Mouse (Mus musculus) liver (tissue): ENCODE measurements around the gene Stk39.

Experiments used
- DNase-seq: peaks from one replicate; pipeline ENCODE4 v3.0.0-alpha.2; 2020; ENCODE audit warnings: mixed read lengths

Gene Stk39

DNA sequence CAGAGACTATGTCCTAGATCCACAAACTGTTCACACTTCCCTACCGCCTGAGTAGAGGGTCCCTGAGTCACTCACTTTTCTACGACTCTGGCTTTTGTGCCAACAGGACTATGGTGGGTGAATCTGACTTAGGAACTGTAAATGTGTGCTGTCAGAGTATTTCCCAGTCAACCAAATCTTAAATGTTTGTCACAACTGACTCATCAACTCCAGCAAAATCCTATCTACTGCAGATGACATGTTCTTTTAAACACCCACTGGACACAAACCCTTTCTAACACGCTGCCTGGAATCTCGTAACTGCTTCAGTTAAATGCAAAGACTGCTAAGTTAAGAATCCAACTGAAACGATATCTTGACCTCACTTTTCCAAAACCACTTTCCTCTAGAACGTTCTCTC, 135.2 kb downstream of the Stk39 start:
- DNase-seq = no peak

GRCm38 (mm10) chr2:68334945-68335344, 137.1 kb downstream of the Stk39 start:
- DNase-seq = no peak

DNA sequence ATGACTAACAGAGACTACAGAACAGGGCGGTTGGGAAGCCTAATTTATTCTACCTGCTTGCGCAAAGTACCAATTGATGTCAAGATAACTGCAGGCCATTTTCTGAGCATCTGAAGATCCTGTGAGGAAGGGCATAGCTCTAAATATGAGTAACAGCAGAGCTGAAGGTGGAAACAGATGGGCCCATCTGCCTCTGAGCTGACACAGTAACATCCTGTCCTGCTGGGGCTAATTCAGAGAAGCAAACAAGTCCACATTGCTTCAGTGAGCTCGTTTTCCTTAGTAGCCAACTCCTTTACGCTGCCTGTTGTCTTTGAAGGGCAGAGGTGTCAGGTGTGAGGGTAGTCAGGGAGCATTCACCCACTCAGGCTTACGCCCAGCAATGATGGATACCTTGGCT, 146.8 kb downstream of the Stk39 start:
- no peak for DNase-seq

DNA sequence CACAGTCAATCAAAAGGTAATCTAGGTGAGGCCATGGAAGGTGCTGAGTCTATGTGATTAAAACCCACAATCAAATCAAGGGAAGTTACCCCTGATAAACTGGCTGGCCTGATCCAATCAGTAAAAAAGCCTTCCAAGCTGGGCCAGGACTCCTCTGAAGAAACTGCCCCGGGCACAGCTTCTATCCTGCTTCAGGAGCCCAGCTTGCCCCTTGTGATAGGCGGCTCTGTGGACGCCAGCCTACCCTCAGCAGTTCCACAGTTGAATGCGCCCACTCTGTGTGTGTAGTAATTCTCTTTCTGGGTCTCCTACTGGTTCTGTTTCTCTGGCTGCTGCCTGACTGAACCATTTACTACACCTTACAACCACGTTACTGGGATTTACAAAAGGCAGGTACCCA, 150.8 kb downstream of the Stk39 start:
- DNase-seq = no peak

DNA sequence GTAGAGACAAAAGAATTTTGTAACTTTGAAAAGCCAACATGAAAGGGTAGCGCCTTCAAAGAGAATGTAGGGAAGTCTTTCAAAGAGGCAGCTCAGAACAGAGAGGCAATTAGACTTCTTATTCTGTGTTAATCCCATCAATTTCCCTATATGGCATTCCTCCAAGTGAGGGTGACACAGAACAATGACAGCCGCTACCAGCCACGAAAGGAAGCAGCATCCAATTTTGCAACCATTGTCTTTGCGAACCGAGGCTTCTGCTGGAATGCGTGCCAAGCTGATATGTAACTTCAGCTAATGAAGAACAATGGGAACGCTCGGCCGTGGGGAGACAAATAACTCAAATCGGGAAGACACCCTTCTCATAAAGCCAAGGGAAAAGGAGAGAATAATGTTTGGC, 151.4 kb downstream of the Stk39 start:
- no peak for DNase-seq

DNA sequence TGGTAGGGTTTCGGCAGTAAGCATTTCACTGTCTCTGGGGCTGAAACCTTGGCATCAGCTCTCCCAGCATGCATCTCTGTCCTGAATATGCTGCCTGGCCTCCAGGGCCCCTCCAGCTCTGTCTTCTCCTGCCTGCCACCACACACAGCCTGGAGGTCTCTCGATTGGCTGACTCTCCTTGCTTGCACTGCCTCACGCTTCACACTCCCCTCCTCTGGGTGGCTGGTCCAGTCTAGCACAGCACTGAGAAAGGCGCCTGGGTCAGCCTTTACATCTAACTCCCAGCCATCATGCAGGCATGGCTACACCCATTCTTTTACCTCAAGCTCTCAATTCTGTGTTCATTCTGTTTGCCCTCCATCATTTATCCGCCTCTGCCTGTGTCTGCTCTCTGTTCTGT, 153.6 kb downstream of the Stk39 start:
- DNase-seq = no peak

GRCm38 (mm10) chr2:68317895-68318294, 154.2 kb downstream of the Stk39 start:
- no peak for DNase-seq

DNA sequence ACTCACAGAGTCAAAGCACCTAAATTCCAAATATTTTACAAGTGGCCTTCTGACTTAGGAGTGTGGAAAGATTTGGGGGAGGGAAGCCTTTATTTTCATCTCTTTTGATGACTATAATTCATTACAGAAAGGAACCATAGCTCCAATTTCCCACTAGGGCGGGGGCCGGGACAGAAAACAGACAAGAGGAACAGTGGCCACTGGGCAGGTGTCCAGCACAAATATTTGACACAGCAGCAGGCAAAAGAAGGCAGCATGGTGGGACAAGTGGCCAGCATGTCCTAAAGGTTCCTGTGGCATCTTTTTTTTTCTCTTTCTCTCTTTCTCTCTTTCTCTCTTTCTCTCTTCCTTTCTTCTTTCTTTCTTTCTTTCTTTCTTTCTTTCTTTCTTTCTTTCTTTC, 154.6 kb downstream of the Stk39 start:
- DNase-seq = no peak

DNA sequence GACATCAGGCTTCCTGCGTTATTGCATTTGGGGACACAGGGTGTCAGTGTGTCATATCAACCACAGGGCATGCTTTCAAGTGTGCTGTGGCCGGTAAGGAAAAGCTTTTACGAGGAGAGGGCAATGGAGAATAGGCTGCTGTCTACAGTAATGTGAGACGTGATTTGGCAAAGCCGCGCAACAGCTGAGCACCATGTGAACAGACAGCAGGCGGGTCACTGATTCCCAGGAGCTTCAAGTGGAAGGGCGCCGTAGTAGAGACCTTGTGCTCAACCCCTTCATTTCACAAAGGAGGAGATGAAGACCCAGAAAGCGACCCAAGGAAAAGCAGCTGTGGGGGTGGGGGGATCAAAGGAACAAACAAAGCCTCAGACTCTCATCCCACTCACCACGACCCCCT, 156.8 kb downstream of the Stk39 start:
- no peak for DNase-seq

DNA sequence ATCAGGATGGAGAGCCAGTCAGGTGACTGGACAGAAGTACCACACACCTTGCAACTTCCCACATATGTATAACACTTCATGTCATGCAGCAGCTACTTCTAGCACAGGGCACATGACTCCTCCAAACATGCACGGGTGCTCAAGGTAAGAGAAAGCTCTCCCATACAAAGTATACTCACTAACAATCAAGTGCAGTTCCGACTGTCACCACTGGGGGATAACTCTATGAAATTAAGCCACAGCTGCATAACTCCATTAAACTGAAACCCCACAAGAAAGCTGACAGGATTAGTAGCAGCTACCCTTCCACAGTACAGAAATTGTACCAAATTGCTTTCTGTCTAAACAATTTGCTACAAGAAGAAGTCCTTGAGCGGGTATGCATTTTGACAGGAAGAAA, 161.9 kb downstream of the Stk39 start:
- DNase-seq = no peak

DNA sequence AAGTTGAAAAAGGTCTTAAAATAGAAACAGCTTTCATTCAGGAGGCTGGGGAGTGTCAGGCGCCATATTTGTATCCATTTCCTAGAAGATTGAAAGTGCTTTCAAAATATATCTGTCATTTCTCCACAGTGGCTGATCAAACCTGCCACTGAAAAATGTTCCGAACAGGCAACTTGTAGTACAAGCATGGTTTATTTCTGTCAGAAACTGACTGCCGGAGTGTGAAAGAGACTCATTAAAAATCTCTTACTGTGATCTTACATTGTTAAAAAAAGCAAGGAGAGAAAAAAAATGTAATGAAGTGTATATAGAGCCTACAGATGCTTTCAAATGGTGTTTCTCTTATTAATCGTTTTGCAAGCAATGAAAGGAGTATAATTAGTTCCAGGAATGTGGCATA, 165.5 kb downstream of the Stk39 start:
- no peak for DNase-seq

DNA sequence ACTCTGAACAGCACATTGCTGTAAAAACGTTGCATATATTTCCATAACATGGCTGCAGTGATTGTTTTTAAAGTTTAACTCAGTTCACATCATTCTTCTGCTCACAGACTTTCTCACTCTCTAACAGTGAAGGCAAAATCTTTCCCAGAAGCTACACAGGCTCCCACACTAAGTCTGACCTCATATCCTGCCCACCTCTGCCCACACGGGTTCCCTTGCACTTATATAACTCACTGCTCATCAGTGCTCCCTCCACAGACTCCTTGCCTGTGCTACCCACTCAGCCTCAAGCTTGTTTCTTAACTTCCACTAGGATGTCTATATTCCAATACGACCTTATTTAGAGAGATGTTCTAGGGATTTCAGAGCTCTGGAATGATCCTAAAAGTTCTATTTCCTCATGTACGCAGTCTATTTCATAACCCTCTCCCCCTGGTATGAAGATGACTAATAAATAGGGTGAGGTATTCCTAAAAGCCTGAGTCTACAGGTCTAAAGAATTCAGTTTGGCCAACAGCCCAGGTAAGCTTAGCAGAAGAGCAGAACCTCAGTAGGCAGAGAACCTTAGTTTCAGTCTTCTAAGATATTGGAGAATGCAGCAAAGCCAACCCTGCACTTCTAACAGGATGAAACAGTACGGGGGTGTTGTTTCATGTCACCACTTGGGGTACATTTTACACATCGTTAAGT, 167.2 kb downstream of the Stk39 start:
- DNase-seq = no peak

- DNase-seq = no peak
These were observed 170.1 kb downstream of the Stk39 start for GRCm38 (mm10) chr2:68301811-68302542.

GRCm38 (mm10) chr2:68298356-68298755, 173.7 kb downstream of the Stk39 start:
- DNase-seq = no peak

- DNase-seq = no peak
These were observed 174.1 kb downstream of the Stk39 start for GRCm38 (mm10) chr2:68297955-68298354.

DNA sequence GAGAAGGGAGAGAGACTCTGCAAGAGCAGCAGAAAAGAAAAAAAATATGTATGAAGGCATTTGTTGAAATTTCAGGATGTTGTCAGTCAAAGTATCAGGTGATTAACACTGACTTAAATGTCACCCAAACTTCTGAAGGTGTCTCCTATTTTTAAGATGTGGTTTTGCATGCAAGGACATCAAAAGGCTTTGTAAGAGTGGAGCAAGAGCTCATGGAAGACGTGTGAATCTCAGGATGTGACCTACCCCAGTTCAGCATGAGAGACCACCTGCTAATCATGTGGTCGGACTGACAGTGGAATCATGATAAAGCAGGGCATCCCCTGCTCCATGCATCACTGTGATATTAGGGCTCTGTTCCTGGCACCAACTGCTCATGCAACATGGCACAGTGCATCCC, 175.3 kb downstream of the Stk39 start:
- DNase-seq = no peak

DNA sequence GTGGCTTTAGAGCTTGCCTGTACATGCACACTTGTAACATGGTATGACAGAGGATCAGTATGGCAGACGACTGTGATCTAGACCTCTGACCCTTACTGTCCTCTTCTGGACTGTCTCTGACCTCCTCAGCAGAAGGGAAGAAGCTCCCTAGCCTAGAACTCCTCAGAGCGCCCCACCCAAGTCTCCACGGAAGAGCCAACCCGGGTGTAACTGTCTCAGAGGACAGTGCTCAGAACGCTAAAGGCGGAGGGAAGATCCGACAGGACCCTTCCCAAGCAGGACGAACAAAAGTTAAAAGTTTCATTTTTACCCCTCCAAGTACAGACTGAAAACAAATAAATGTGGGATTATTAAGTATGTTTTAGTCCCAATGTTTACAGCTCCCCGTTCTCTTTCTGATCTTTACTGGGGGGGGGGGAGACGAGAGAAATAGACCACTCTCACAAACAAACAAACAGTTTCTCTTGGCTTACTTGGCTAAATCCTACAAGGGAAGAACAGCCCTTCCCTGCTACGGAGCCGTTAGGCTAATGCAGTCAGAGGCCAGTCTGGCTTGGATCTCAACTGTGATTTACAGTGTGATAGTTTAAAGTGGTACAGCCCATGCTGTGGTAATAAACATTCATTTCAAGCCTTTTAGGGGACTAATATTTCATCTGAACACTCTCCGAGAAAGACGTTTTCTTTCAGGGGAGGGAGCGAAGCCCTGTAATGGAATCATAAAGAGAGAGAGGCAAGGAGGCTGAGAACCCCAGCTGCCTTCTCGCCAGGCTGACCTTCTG, 179.3 kb downstream of the Stk39 start:
- DNase-seq = no peak

GRCm38 (mm10) chr2:68291895-68292294, 180.2 kb downstream of the Stk39 start:
- no peak for DNase-seq

DNA sequence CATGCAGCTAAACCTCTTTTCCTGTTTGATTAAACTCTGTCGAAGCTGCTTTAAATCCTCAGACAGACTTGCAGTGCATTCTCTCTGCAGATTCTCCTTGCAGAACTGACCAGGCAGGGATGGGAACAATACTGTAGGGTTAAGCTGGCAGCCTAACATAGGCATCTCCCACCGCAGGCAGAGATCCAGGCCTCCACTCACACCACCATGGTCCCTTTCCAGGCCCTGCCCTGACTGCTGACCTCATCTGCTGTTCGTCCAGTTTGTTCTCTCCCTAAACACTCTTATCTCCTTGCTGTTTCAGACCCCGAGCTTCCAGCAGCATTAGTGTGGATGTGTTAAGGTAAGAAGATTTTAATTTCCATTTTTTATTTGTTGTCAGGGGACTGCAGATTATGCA, 182.1 kb downstream of the Stk39 start:
- DNase-seq = no peak

- DNase-seq = no peak
These were observed 182.9 kb downstream of the Stk39 start for GRCm38 (mm10) chr2:68289177-68289576.

GRCm38 (mm10) chr2:68288106-68288505, 184.0 kb downstream of the Stk39 start:
- no peak for DNase-seq

DNA sequence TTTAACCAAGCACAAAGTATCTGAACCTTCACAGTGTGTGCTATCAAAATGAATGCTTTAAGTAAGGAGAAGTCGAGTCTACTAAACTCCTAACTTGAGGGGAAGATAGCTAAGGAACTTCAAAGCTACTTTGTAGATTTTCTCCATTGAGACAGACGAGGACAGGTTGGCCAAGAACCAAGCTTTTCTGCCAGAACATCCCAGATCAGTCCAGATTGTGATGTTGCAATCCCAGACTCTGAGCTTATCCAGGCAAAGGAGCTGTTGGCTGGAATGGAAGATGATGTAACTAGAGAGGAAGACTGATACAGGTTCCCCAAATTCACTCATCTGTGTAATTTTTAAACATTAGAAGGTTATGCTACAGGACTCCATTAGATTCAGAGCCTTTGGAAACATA, 187.7 kb downstream of the Stk39 start:
- no peak for DNase-seq

GRCm38 (mm10) chr2:68283021-68283548, 189.0 kb downstream of the Stk39 start:
- no peak for DNase-seq

GRCm38 (mm10) chr2:68281575-68281974, 190.5 kb downstream of the Stk39 start:
- no peak for DNase-seq
